Mouse (Mus musculus) hindbrain, embryonic 14.5 days (tissue): ENCODE results near the gene Tsc1. TPM values are rescaled to one million over a fixed set of nuclear protein-coding genes. Genes with fewer than 3 reads are reported as not detected.

Source experiments
- ATAC-seq: fragments of 200-750 bp; cut with Nextera tagmentation; 2 replicates; pipeline ENCODE4 v1.8.0; 2017; ENCODE audit warnings: moderate number of reproducible peaks, mild to moderate bottlenecking, moderate TSS enrichment, moderate library complexity; ENCODE audit not compliant: low FRiP score
- DNase-seq: peaks from one replicate; pipeline ENCODE4 v3.0.0-alpha.2; 2015; ENCODE audit warnings: low spot score
- H3K27ac ChIP-seq: fragments of 300-500 bp; sonication (generic); 2 replicates; pipeline ENCODE4 v1.5.1; 2014; ENCODE audit warnings: mild to moderate bottlenecking, moderate library complexity
- H3K27me3 ChIP-seq: fragments of 300-500 bp; sonication (generic); 2 replicates; pipeline ENCODE4 v1.6.1; 2014; ENCODE audit warnings: mild to moderate bottlenecking, low read length, mixed read lengths; ENCODE audit not compliant: control insufficient read depth, insufficient read depth
- H3K36me3 ChIP-seq: fragments of 300-500 bp; sonication (generic); replicated peaks from 2 replicates; pipeline ENCODE4 v1.6.1; 2014; ENCODE audit not compliant: control insufficient read depth, insufficient read depth
- H3K4me1 ChIP-seq: fragments of 300-500 bp; sonication (generic); replicated peaks from 2 replicates; pipeline ENCODE4 v1.6.1; 2014; ENCODE audit warnings: antibody characterized with exemption, low read length, mixed read lengths; ENCODE audit not compliant: control insufficient read depth, insufficient read depth
- H3K4me2 ChIP-seq: fragments of 300-500 bp; sonication (generic); replicated peaks from 2 replicates; pipeline ENCODE4 v1.6.1; 2014; ENCODE audit warnings: mild to moderate bottlenecking, moderate library complexity
- H3K4me3 ChIP-seq: fragments of 300-500 bp; sonication (generic); replicated peaks from 2 replicates; pipeline ENCODE4 v1.5.1; 2014; ENCODE audit warnings: mild to moderate bottlenecking, low read length
- H3K9ac ChIP-seq: fragments of 300-500 bp; sonication (generic); 2 replicates; pipeline ENCODE4 v1.6.1; 2014
- H3K9me3 ChIP-seq: fragments of 300-500 bp; sonication (generic); 2 replicates; pipeline ENCODE4 v1.6.1; 2016; ENCODE audit warnings: low read length; ENCODE audit not compliant: control insufficient read depth
- WGBS: fragments of 180-500 bp; shearing (Covaris S2); extraction: QIAGEN DNeasy Blood & Tissue Kit; methylation state at CpG from one replicate; pipeline ENCODE4 v1.1.7; 2014; 5-methylcytosine and 5-hydroxymethylcytosine counted together
- polyA plus RNA-seq: library from polyadenylated mRNA; unstranded; fragments of >200 nt; fragmentation: Nextera tagmentation; extraction: Ambion mirVana; gene quantifications from 2 replicates; pipeline ENCODE4 v1.2.1, GENCODE M21; 2014

Gene Tsc1
- polyA plus RNA-seq, 1 experiment from 2014 or later = 29.2 TPM

GRCm38 (mm10) chr2:28601720-28602590 is 39.1 kb upstream of the Tsc1 start:
- ATAC-seq (no peak), DNase-seq (no peak)
- WGBS = 60% methylated on average over 12 of the region's 12 CpGs
- Histone ChIP-seq H3K9ac (no peak overlapping the region), H3K36me3 (no peaks in the 10 kb centered on the region), H3K27me3 (no peaks in the 10 kb centered on the region), H3K27ac (no peak overlapping the region), H3K4me2 (no peak overlapping the region), H3K4me3 (no peak overlapping the region), H3K4me1 (no peaks in the 10 kb centered on the region), H3K9me3 (no peaks in the 10 kb centered on the region)

GRCm38 (mm10) chr2:28603542-28603941 is 37.5 kb upstream of the Tsc1 start:
- H3K4me3 ChIP-seq = no peak overlapping the region
- H3K27ac ChIP-seq = no peak overlapping the region
- H3K27me3 ChIP-seq = no peaks in the 10 kb centered on the region
- H3K4me1 ChIP-seq = no peaks in the 10 kb centered on the region
- no peak for DNase-seq
- no peak overlapping the region for H3K4me2 ChIP-seq
- H3K9ac ChIP-seq = no peak overlapping the region
- H3K9me3 ChIP-seq = no peaks in the 10 kb centered on the region
- no peak for ATAC-seq
- H3K36me3 ChIP-seq = no peaks in the 10 kb centered on the region
- 95% methylated on average over 5 of the region's 5 CpGs for WGBS

GRCm38 (mm10) chr2:28605789-28606541 is 35.1 kb upstream of the Tsc1 start:
- Histone ChIP-seq H3K27me3 (no peaks in the 10 kb centered on the region), H3K27ac (no peak overlapping the region), H3K4me3 (no peak overlapping the region), H3K9ac (no peak overlapping the region), H3K4me2 (no peak overlapping the region), H3K9me3 (no peaks in the 10 kb centered on the region), H3K36me3 (no peaks in the 10 kb centered on the region), H3K4me1 (no peaks in the 10 kb centered on the region)
- ATAC-seq = no peak
- no peak for DNase-seq
- WGBS = 57% methylated on average over 14 of the region's 14 CpGs

DNA sequence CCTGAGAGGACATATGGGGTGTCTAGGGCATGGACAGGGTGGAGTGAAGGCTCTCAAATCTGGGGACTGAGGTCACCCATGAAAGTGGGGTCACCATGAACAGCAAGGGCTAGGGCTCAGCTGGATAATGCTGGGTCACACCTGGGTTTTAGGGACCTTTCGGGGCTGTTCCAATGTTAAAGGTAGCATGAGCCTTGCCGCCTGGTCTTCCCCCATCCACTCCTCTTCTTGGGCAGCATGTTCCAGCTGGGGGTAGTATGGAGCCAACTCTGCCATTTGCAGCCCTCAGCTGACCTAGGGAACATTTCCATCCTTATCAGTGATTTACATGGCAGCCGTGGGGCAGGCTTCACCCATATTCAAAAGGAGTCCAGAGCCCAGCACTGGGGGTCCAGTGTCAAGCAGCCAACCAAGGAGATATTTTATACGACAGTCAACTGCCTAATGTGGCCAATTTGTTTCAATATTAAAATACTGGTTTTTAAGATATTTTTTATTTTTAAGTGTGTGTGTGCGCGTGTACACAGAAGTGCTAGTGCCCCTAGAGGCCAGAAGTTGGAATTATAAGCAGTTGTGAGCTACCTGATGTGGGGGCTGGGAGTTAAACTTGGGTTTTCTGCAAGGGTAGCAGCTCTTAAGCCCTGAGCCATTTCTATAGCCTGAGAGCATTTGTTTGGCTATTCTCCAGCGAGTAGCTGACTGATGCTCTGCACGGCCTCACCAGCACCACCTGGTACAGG is 34.3 kb upstream of the Tsc1 start:
- H3K9me3 ChIP-seq = no peaks in the 10 kb centered on the region
- DNase-seq = no peak
- H3K36me3 ChIP-seq = no peaks in the 10 kb centered on the region
- no peaks in the 10 kb centered on the region for H3K4me1 ChIP-seq
- no peak overlapping the region for H3K27ac ChIP-seq
- H3K9ac ChIP-seq = no peak overlapping the region
- no peaks in the 10 kb centered on the region for H3K27me3 ChIP-seq
- WGBS = 63% methylated on average over 8 of the region's 8 CpGs
- H3K4me2 ChIP-seq = no peak overlapping the region
- H3K4me3 ChIP-seq = no peak overlapping the region
- ATAC-seq = no peak

- Histone ChIP-seq H3K9ac (no peak overlapping the region), H3K27ac (no peak overlapping the region), H3K4me2 (no peak overlapping the region), H3K4me3 (no peak overlapping the region), H3K36me3 (no peaks in the 10 kb centered on the region), H3K27me3 (no peaks in the 10 kb centered on the region), H3K4me1 (no peaks in the 10 kb centered on the region), H3K9me3 (no peaks in the 10 kb centered on the region)
- 58% methylated on average over 10 of the region's 10 CpGs for WGBS
- ATAC-seq (no peak), DNase-seq (no peak)
Observed at GRCm38 (mm10) chr2:28607341-28608165, 33.5 kb upstream of the Tsc1 start.

GRCm38 (mm10) chr2:28609851-28610250 is 31.2 kb upstream of the Tsc1 start:
- Histone ChIP-seq H3K4me1 (no peaks in the 10 kb centered on the region), H3K27ac (no peak overlapping the region), H3K9ac (no peak overlapping the region), H3K4me3 (no peak overlapping the region), H3K4me2 (no peak overlapping the region), H3K9me3 (no peaks in the 10 kb centered on the region), H3K27me3 (no peaks in the 10 kb centered on the region), H3K36me3 (no peaks in the 10 kb centered on the region)
- DNase-seq (no peak), ATAC-seq (no peak)
- 91% methylated on average over 10 of the region's 10 CpGs for WGBS

DNA sequence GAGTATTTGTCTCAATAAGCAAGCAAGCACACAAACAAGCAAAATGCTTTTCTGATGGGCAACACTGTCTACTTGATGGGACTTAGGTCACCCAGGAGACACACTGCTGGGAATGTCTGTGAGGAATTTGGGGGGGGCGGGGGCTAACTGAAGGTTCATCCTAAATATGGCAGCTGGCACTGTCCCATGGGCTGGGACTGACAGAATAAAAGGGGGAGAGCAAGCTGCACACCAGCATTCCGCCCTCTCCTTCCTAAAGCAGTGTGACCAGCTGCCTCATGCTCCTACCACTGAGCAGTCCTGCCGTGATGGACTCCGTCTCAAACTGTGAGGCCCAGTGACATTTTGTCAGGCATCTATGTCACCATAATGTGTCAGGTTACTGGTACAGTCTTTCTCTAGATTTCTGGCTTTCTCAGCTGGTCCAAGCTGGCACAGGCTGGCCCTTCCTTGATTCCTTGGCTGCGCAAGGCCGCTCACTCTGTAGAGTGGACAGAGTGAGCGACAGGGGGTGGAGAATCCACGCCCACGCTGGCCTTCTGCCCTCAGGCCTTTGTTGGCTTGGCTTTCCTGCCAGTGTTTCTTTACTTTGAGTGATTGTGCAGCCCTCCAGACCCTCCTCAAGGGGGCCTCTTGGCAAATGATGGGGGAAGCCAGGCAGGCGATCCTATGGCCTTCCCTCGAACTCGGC is 30.2 kb upstream of the Tsc1 start:
- no peak for DNase-seq

GRCm38 (mm10) chr2:28611407-28611787 is 29.6 kb upstream of the Tsc1 start:
- H3K4me3 ChIP-seq = no peak overlapping the region
- no peak for ATAC-seq
- no peak overlapping the region for H3K27ac ChIP-seq
- no peaks in the 10 kb centered on the region for H3K27me3 ChIP-seq
- H3K4me2 ChIP-seq = no peak overlapping the region
- WGBS = 81% methylated on average over 17 of the region's 17 CpGs
- H3K9ac ChIP-seq = no peak overlapping the region
- DNase-seq = no peak
- H3K9me3 ChIP-seq = no peaks in the 10 kb centered on the region
- no peaks in the 10 kb centered on the region for H3K4me1 ChIP-seq
- H3K36me3 ChIP-seq = no peaks in the 10 kb centered on the region

More for the DNA sequence above, 30.2 kb upstream of the Tsc1 start:
- Histone ChIP-seq H3K27ac (no peak overlapping the region), H3K27me3 (no peaks in the 10 kb centered on the region), H3K4me1 (no peaks in the 10 kb centered on the region), H3K4me2 (no peak overlapping the region), H3K4me3 (no peak overlapping the region), H3K9me3 (no peaks in the 10 kb centered on the region), H3K9ac (no peak overlapping the region), H3K36me3 (no peaks in the 10 kb centered on the region)
- 54% methylated on average over 12 of the region's 12 CpGs for WGBS
- no peak for ATAC-seq
